Comparison of ENCODE assay signal across 14 mouse cellular contexts in genomic region chr8:111894955-111895354, GRCm38 (mm10). TPM values are rescaled to one million over a fixed set of nuclear protein-coding genes. Genes with fewer than 3 reads are reported as not detected.
DNase-seq lines count a peak whose midpoint lies in the region; ATAC-seq and TF ChIP-seq lines count a peak whose summit lies in the region.
"Had no signal": no experiment of that assay in that cellular context is flagged by ENCODE, and none has a peak within 500 bp of the region (broad histone marks: within the 10 kb centered on the region; RNA-seq: fewer than 3 reads in every experiment).

No protein-coding gene starts in this region.

- H3K9me3 ChIP-seq in lung, embryonic 14.5 days (ENCODE audit: low read depth, low read length): no peaks in the 10 kb centered on the region
- peaks cover 6% of the 10 kb centered on the region for H3K9me3 ChIP-seq in G1E (replicated peaks)
- H3K9me3 ChIP-seq in heart, embryonic 10.5 days: no peaks in the 10 kb centered on the region
- H3K9me3 ChIP-seq: heart, embryonic 15.5 days; neural tube, embryonic 13.5 days had no signal

- no peaks in the 10 kb centered on the region for H3K36me3 ChIP-seq in lung, embryonic 14.5 days (ENCODE audit: insufficient read depth)
- no peaks in the 10 kb centered on the region for H3K36me3 ChIP-seq in G1E (replicated peaks)
- H3K36me3 ChIP-seq in heart, embryonic 10.5 days: no peaks in the 10 kb centered on the region
- H3K36me3 ChIP-seq: heart, embryonic 15.5 days; limb, embryonic 12.5 days; neural tube, embryonic 13.5 days had no signal

- DNase-seq in gastrocnemius, adult 2 months: no peak
- DNase-seq in gastrocnemius, postnatal 25 days: no peak
- no peak for DNase-seq in lung, embryonic 14.5 days
- DNase-seq in lung, adult 18-20 months: no peak
- no peak for DNase-seq in G1E (ENCODE audit: low spot score)
- no peak for DNase-seq in yolk sac, embryonic 10.5 days (ENCODE audit: low spot score)
- DNase-seq in heart, embryonic 10.5 days (ENCODE audit: low spot score): no peak
- DNase-seq: lung, postnatal 36 days had no signal

- intact Hi-C loops in gastrocnemius, adult 2 months (cut with DNase I): no loop called here

- 88% methylated on average over 7 of the region's 7 CpGs for WGBS in lung, embryonic 14.5 days
- 83% methylated on average over 7 of the region's 7 CpGs for WGBS in heart, embryonic 10.5 days

- peaks cover 17% of the 10 kb centered on the region for H3K27me3 ChIP-seq in lung, embryonic 14.5 days (ENCODE audit: insufficient read depth, low read length)
- peaks cover 15% of the 10 kb centered on the region; the same call in 1 of the 2 replicates for H3K27me3 ChIP-seq in G1E (ENCODE audit: insufficient read depth, low read length)
- peaks cover 27% of the 10 kb centered on the region for H3K27me3 ChIP-seq in heart, embryonic 10.5 days (ENCODE audit: insufficient read depth, poor library complexity, severe bottlenecking)

- TF ChIP-seq CTCF in gastrocnemius, adult 2 months (IDR thresholded peaks at IDR 0.05): peak; percentile 31; the same call in 1 of the 2 replicates
- peak; percentile 53 for TF ChIP-seq CTCF in lung, embryonic 14.5 days (IDR thresholded peaks at IDR 0.05; ENCODE audit: low read depth)
- peak; percentile 43; the same call in 1 of the 2 replicates for TF ChIP-seq CTCF in G1E (IDR thresholded peaks at IDR 0.05; ENCODE audit: low read depth, low read length)

- peaks cover 13% of the 10 kb centered on the region for H3K4me1 ChIP-seq in lung, embryonic 14.5 days (ENCODE audit: insufficient read depth)
- no peaks in the 10 kb centered on the region for H3K4me1 ChIP-seq in G1E (ENCODE audit: insufficient read depth, low read depth, low read length)
- H3K4me1 ChIP-seq in heart, embryonic 10.5 days: peaks cover 18% of the 10 kb centered on the region

- no peak overlapping the region for H3K9ac ChIP-seq in lung, embryonic 14.5 days
- H3K9ac ChIP-seq: heart, embryonic 15.5 days; limb, embryonic 12.5 days; neural tube, embryonic 13.5 days had no signal

- H3K27ac ChIP-seq in gastrocnemius, adult 2 months: no peak overlapping the region
- no peak overlapping the region for H3K27ac ChIP-seq in lung, embryonic 14.5 days (ENCODE audit: low read depth)
- no peak overlapping the region for H3K27ac ChIP-seq in heart, embryonic 10.5 days
- H3K27ac ChIP-seq: heart, embryonic 15.5 days; limb, embryonic 12.5 days; neural tube, embryonic 13.5 days had no signal

- H3K4me2 ChIP-seq in lung, embryonic 14.5 days: no peak overlapping the region
- H3K4me2 ChIP-seq: heart, embryonic 15.5 days; limb, embryonic 12.5 days; neural tube, embryonic 13.5 days had no signal

- H3K4me3 ChIP-seq in gastrocnemius, adult 2 months: no peak overlapping the region
- no peak overlapping the region for H3K4me3 ChIP-seq in lung, embryonic 14.5 days (ENCODE audit: low read depth, low read length)
- no peak overlapping the region for H3K4me3 ChIP-seq in G1E (ENCODE audit: low read depth, low read length)
- H3K4me3 ChIP-seq in heart, embryonic 10.5 days: no peak overlapping the region
- H3K4me3 ChIP-seq: heart, embryonic 15.5 days; limb, embryonic 12.5 days; neural tube, embryonic 13.5 days had no signal

- no peak for ATAC-seq in lung, embryonic 14.5 days (ENCODE audit: insufficient read depth)
- no peak for ATAC-seq in G1E (ENCODE audit: extremely low read depth, insufficient number of reproducible peaks, low FRiP score, poor library complexity, severe bottlenecking)
- peak; percentile 43; the same call in 1 of the 2 replicates for ATAC-seq in granulocyte monocyte progenitor cell, adult 5-6 weeks (replicated peaks; ENCODE audit: poor library complexity, severe bottlenecking)
- ATAC-seq: hindbrain, embryonic 16.5 days; midbrain, embryonic 16.5 days had no signal

RNA-seq across cellular contexts. Expression of gene Chst5, which starts 15.3 kb away (rescaled TPM):
- total RNA-seq in gastrocnemius, adult 2 months (2021): under 1 TPM in 1 of 2 experiments, not detected in 1; 0.14 TPM
- under 1 TPM in 1 of 2 experiments, not detected in 1; 0.11 TPM for total RNA-seq in gastrocnemius, postnatal 25 days (2021)
- 5.3 and 6.6 TPM in 2 replicates for polyA plus RNA-seq in lung, embryonic 14.5 days (2014; fragmentation: Nextera tagmentation; extraction: Ambion mirVana)
- not detected in 2 replicates for total RNA-seq in G1E (2014; fragmentation: Nextera tagmentation)
- 0.05 TPM in 1 of 2 replicates, not detected in the other for total RNA-seq in G1E (2017)
- polyA plus RNA-seq in G1E (2012): not detected in 2 replicates
- total RNA-seq in granulocyte monocyte progenitor cell, adult 5-6 weeks (2014; fragmentation: Nextera tagmentation): not detected in 2 replicates
- total RNA-seq in granulocyte monocyte progenitor cell, adult 5-6 weeks (2017): not detected in 2 replicates
- 0.91 and 2.9 TPM in 2 replicates for polyA plus RNA-seq in heart, embryonic 10.5 days (2016; fragmentation: Nextera tagmentation; extraction: Ambion mirVana)

RNA-seq across cellular contexts. Expression of gene Tmem170, which starts 18.4 kb away (rescaled TPM):
- total RNA-seq in gastrocnemius, adult 2 months (2021): 1 to 10 TPM; 2.1 to 2.7 TPM
- total RNA-seq in gastrocnemius, postnatal 25 days (2021): 1 to 10 TPM; 1.5 to 1.6 TPM
- polyA plus RNA-seq in lung, embryonic 14.5 days (2014; fragmentation: Nextera tagmentation; extraction: Ambion mirVana): 7.0 and 7.3 TPM in 2 replicates
- total RNA-seq in G1E (2014; fragmentation: Nextera tagmentation) (10.2 and 12.5 TPM in 2 replicates), G1E (2017) (2.8 and 3.2 TPM in 2 replicates)
- polyA plus RNA-seq in G1E (2012): 0.51 and 0.52 TPM in 2 replicates
- total RNA-seq in granulocyte monocyte progenitor cell, adult 5-6 weeks (2014; fragmentation: Nextera tagmentation): 0.62 and 2.0 TPM in 2 replicates
- 0.05 and 0.73 TPM in 2 replicates for total RNA-seq in granulocyte monocyte progenitor cell, adult 5-6 weeks (2017)
- polyA plus RNA-seq in heart, embryonic 10.5 days (2016; fragmentation: Nextera tagmentation; extraction: Ambion mirVana): 5.1 and 7.4 TPM in 2 replicates

RNA-seq across cellular contexts. Expression of gene Tmem231, which starts 38.7 kb away (rescaled TPM):
- under 1 TPM; 0.73 to 0.94 TPM for total RNA-seq in gastrocnemius, adult 2 months (2021)
- 1 to 10 TPM in 1 of 2 experiments, under 1 TPM in 1; 0.90 to 1.1 TPM for total RNA-seq in gastrocnemius, postnatal 25 days (2021)
- polyA plus RNA-seq in lung, embryonic 14.5 days (2014; fragmentation: Nextera tagmentation; extraction: Ambion mirVana): 18.7 and 18.9 TPM in 2 replicates
- total RNA-seq in G1E (2014; fragmentation: Nextera tagmentation) (10.7 and 15.2 TPM in 2 replicates), G1E (2017) (7.0 and 8.9 TPM in 2 replicates)
- 8.8 and 9.1 TPM in 2 replicates for polyA plus RNA-seq in G1E (2012)
- total RNA-seq in granulocyte monocyte progenitor cell, adult 5-6 weeks (2014; fragmentation: Nextera tagmentation): not detected in 2 replicates
- not detected in 2 replicates for total RNA-seq in granulocyte monocyte progenitor cell, adult 5-6 weeks (2017)
- polyA plus RNA-seq in heart, embryonic 10.5 days (2016; fragmentation: Nextera tagmentation; extraction: Ambion mirVana): 6.2 and 8.2 TPM in 2 replicates

RNA-seq across cellular contexts. Expression of gene Cfdp1, which starts 40.9 kb away (rescaled TPM):
- 10 to 100 TPM; 17.1 to 21.3 TPM for total RNA-seq in gastrocnemius, adult 2 months (2021)
- 10 to 100 TPM; 18.1 to 21.4 TPM for total RNA-seq in gastrocnemius, postnatal 25 days (2021)
- 195 and 200 TPM in 2 replicates for polyA plus RNA-seq in lung, embryonic 14.5 days (2014; fragmentation: Nextera tagmentation; extraction: Ambion mirVana)
- 140 and 160 TPM in 2 replicates for total RNA-seq in G1E (2014; fragmentation: Nextera tagmentation)
- total RNA-seq in G1E (2017): 214 and 229 TPM in 2 replicates
- 20.7 and 26.1 TPM in 2 replicates for polyA plus RNA-seq in G1E (2012)
- 92.7 and 94.8 TPM in 2 replicates for total RNA-seq in granulocyte monocyte progenitor cell, adult 5-6 weeks (2014; fragmentation: Nextera tagmentation)
- total RNA-seq in granulocyte monocyte progenitor cell, adult 5-6 weeks (2017): 217 and 238 TPM in 2 replicates
- 155 and 217 TPM in 2 replicates for polyA plus RNA-seq in heart, embryonic 10.5 days (2016; fragmentation: Nextera tagmentation; extraction: Ambion mirVana)

RNA-seq across cellular contexts. Expression of gene Gabarapl2, which starts 45.5 kb away (rescaled TPM):
- total RNA-seq in gastrocnemius, adult 2 months (2021): 100 to 1,000 TPM in 1 of 2 experiments, 10 to 100 TPM in 1; 99.6 to 105 TPM
- 100 to 1,000 TPM; 105 to 106 TPM for total RNA-seq in gastrocnemius, postnatal 25 days (2021)
- polyA plus RNA-seq in lung, embryonic 14.5 days (2014; fragmentation: Nextera tagmentation; extraction: Ambion mirVana): 147 and 163 TPM in 2 replicates
- total RNA-seq in G1E (2014; fragmentation: Nextera tagmentation): 36.6 and 43.8 TPM in 2 replicates
- total RNA-seq in G1E (2017): 50.4 and 53.7 TPM in 2 replicates
- polyA plus RNA-seq in G1E (2012): 2.1 and 3.7 TPM in 2 replicates
- 54.4 and 78.4 TPM in 2 replicates for total RNA-seq in granulocyte monocyte progenitor cell, adult 5-6 weeks (2014; fragmentation: Nextera tagmentation)
- total RNA-seq in granulocyte monocyte progenitor cell, adult 5-6 weeks (2017): 23.3 and 26.8 TPM in 2 replicates
- polyA plus RNA-seq in heart, embryonic 10.5 days (2016; fragmentation: Nextera tagmentation; extraction: Ambion mirVana): 172 and 178 TPM in 2 replicates
